Mouse (Mus musculus): ENCODE measurements around the gene Sh3gl2.
A peak's percentile ranks its signal among the peaks of the same experiment; 100 is the strongest.

Sh3gl2 gene

DNA sequence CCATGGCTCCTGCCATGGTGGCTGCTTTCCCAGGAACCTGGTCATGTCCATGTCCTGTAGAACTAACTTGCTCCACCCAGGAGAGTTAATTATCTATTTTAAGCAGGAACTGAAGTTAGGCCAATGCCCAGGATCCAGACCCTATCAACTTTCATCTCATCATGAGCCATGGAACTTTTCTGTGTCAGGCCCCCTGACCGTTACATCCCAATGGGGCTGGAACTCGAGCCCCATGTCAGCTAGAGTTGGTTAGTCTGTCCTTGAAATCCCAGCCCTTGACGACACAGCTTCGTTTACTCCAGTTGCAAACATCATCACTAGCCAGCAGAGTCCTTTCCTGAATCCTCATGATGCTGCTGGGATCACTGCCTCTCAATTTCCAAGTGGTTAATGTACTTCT lies 221.3 kb downstream of the Sh3gl2 start:
- no peak for DNase-seq

DNA sequence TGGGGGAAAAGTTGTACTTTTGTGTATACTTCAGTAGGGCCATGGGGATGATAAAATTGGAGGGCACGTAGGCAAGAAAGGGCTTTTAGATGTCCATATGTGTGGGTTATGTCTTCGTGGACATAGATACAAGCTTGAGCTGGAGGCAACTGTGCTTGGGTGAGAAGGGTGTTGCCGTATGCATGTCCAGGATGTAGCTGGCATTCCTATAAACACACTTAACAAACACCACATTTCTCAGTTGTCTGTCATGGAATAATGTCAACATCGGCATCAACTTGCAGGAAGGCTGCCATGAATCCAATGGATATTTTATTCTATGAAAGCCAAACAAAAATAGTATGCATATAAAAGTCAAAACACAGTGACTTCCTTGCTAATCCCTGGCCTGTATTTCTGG lies 227.9 kb downstream of the Sh3gl2 start:
- no peak for DNase-seq

DNA sequence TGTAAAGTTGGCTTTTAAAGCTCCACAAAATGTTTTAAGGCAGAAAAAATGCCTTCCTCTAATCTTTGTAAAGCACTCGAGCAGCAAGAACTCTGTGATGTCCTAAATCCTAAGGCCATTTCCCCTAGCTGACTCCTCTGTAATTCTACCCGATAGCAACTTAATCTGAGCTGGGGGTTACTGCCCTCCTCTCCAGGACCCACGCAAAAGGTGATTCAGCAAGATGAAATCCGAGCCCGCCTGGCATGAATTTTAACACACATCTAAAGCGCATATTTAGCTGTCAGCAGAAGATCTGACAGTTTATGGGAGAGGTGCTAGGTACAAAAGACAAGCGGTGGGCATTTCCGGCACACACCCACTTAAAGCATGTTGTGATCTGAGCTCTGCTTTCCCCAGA lies 229.8 kb downstream of the Sh3gl2 start:
- DNase-seq: peak; percentile 10

DNA sequence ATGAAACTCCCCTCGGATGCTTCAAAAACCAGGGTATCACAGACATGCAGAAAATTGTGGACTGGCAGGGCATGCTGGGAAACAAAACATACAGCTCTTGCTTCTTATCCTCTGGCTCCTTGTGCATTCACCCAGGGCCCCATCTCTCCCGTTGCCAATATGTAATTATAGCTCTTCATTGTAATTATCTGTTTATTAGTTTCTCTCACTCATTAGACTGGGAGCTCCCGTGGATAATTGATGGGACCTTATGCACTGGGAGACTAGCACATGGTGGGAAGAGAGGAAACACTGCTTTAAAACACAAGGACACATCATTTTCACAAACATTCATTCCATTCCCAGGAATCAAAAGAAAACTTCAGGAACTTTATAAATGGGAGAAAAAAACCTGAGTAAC lies 233.9 kb downstream of the Sh3gl2 start:
- DNase-seq: no peak

DNA sequence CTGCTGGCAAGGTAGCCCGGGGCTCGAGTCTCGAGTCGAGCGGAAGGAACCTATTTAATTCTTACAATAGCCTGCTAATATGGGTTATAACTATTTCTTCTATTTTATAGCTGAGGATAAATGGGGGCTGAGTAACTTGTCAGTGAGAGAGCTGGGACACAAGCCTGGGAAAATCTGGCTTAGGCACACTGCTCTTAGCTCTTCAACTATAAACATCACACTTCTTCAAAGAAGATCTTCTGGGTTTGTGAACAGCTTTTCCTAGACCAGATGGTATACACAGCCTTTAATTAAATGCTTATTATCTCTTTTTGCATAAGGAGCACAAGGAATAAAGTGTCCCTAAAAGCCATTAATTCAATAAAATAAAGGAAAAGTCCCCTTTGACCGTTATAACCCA lies 278.7 kb downstream of the Sh3gl2 start:
- no peak for DNase-seq

- DNase-seq: no peak
Observed at GRCm38 (mm10) chr4:85486316-85486946, 281.5 kb downstream of the Sh3gl2 start.

DNA sequence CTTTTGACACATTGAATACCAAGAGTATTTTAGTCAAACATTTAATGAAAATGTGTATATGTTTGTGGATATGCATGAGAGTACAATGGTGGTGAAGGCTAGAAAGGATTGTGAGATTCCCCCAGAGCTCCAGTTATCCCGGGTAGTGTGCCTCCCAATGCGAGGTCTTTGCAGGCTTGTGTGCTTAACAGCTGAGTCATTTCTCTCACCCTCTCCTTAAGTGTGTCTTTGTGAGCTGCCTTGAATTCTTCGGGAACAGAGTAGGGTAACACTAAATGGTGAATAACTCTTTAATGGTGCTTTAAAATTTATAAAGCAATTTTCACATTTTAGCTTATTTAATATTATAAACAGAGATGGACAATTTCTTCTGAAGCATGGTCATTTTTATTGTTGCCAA lies 300.8 kb downstream of the Sh3gl2 start:
- DNase-seq: no peak

GRCm38 (mm10) chr4:85506976-85507375 lies 302.1 kb downstream of the Sh3gl2 start:
- DNase-seq: no peak

DNA sequence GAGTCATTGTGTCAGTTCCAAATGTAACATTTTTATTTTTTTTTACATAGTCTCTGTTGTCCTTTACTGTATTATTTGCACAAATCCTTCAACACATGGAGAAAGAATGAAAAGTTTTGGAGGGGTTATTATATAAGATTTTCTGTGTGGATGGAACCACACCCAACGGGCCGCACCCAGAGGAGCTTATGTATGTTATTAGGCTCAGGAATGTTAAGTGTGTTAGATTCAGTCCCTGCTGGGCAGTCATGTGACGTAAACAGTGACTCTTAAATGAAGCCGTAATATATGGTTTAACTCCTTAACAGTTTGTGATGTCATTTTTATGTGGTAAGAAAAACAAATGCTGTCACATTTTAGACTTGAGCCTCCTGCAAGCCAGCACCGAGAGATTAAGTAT lies 302.6 kb downstream of the Sh3gl2 start:
- DNase-seq: no peak

DNA sequence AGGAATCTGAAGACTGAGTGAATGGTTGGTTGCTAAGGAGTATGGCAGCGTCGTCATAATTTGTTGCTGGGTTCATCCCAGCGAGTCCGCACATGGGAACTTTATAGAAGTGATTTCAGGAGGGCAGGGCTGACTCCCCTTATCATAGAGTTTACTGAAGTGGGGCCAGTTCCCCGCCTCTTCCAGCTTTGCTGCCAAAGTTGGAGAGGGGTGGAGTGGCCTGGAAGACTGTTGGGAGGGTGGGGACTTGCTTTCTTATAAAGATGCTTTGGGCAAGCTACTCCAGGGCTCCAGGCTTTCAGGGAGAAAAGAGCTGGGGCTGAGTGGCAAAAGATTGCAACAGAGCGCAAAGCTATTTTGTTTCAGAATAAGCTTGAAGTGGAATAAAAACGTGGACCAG lies 308.4 kb downstream of the Sh3gl2 start:
- DNase-seq: peak; percentile 84

DNA sequence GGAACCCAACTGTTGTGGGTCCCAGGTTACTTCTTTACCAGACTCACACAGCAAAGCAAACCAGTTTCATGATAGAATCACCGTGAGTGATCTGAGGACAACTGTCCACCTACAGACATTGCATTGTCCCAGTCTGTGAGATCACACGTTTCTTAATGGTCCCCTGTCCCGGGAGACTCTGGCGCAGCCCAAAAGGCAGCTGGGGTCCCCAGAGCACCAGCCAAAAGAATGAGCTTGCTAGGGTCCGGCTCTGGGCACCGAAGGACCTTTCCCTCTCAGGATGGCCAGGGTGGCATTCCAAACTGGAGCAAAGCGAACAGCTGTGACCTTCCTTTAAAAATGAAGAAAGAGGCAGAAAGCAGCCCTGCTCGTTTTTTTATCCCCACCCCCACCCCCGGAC lies 308.9 kb downstream of the Sh3gl2 start, which contains the start of gene Adamtsl1:
Gene Adamtsl1 (plus strand): TSS at position 381 of the 400 bp plus-strand sequence.
- DNase-seq: no peak

- peak; percentile 50 for DNase-seq
Observed at GRCm38 (mm10) chr4:85514205-85514681, 309.3 kb downstream of the Sh3gl2 start.

- DNase-seq: no peak
Observed at GRCm38 (mm10) chr4:85526966-85527566, 322.1 kb downstream of the Sh3gl2 start.

- DNase-seq: no peak
Observed at GRCm38 (mm10) chr4:85529852-85530251, 324.9 kb downstream of the Sh3gl2 start.

GRCm38 (mm10) chr4:85539677-85540076 lies 334.8 kb downstream of the Sh3gl2 start:
- peak; percentile 3 for DNase-seq

- no peak for DNase-seq
Observed at GRCm38 (mm10) chr4:85543221-85543620, 338.3 kb downstream of the Sh3gl2 start.

GRCm38 (mm10) chr4:85554696-85555095 lies 349.8 kb downstream of the Sh3gl2 start:
- DNase-seq: no peak

DNA sequence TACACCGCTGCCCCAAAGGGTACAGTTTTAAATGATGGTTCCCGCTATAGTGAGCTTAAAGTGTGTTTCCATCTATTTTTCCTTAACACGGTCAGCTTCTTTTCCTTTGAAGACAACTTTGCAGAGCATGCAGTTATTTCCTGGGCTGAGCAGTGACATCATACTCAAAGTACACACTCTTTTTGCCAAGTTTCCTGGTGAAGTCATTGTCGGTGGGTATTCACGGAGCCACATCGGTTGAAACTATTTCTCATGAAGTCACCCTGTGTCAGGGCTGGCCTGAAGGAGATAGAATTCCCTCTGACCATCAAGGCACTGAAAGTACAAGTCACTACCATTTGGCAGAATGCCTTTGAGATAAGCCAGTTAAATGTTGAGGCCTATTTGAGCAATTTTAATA lies 354.8 kb downstream of the Sh3gl2 start:
- peak; percentile 11 for DNase-seq

GRCm38 (mm10) chr4:85585426-85585825 lies 380.5 kb downstream of the Sh3gl2 start:
- DNase-seq: no peak

- no peak for DNase-seq
Observed at GRCm38 (mm10) chr4:85588928-85589327, 384.0 kb downstream of the Sh3gl2 start.

- no peak for DNase-seq
Observed at GRCm38 (mm10) chr4:85591037-85591436, 386.1 kb downstream of the Sh3gl2 start.

DNA sequence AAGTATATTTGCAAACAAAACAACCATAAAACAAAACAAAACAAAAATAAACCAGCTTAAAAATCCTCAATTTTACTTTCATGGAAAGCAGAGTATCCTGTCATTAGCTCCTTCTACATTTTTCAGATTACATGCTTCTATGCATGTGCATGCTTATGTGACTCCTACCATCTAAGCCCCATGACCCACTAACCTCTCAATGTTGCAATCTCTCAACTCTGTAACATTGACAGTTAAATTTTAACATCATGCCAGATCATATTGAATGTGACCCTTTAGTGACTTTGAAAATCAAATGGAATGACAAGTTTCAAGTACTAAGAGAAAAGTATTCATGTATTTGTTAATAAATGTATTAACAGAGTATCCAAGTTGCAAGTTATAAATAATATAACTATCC lies 389.2 kb downstream of the Sh3gl2 start:
- no peak for DNase-seq

- DNase-seq: no peak
Observed at GRCm38 (mm10) chr4:85613331-85613730, 408.4 kb downstream of the Sh3gl2 start.

- DNase-seq: no peak
Observed at GRCm38 (mm10) chr4:85618746-85619145, 413.8 kb downstream of the Sh3gl2 start.

GRCm38 (mm10) chr4:85619261-85619660 lies 414.3 kb downstream of the Sh3gl2 start:
- peak; percentile 42 for DNase-seq
